Mouse (Mus musculus) embryo, embryonic 11.5 days (tissue): ENCODE measurements around the gene Pgs1.

Experiments used
- DNase-seq: peaks from one replicate; pipeline ENCODE4 v3.0.0-alpha.2; 2012; ENCODE audit warnings: low read depth, low spot score

Pgs1 gene

DNA sequence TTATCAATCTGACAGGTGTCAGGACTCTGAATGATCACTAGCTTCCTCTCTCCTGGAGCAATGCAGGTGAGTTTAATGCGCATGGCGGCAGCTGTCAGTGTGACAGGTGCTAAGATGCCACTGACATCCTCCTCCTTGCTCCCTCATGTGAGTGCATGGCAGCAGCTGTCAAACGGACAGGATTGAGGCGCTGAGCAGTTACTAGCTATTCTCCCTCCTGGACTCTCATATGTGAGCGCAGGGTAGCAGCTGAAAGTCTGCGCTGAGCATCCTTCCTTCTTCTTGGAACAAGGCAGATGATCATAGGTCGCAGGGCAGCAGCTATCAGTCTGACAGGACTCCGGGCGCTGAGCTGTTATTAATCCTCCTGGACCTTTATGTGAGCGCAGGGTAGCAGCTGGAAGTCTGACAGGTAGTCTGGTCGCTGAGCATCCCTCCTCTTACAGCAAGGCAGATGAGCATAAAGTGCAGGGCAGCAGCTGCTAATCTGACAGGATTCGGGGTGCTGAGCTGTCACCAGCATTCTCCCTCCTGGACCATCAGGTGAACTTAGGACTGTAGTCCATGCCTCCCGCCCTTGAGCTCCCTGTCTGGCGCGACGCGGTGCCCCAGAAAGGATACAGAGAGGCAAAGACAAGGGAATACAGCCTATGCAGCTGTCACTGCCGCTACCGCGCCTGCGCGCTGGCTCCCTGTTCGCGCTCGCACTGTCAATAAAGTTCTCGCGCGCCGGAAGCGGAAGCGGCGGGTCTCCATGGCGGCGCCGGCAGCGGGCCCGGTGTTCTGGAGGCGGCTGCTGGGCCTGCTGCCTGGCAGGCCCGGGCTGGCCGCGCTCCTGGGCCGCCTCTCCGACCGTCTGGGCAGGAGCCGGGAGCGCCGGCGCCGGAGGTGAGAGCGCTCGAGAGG lies at the start of gene Pgs1:
Pgs1 (plus strand) TSS at position 167 of the 906 bp plus-strand sequence.
- peak; percentile 85 for DNase-seq

DNA sequence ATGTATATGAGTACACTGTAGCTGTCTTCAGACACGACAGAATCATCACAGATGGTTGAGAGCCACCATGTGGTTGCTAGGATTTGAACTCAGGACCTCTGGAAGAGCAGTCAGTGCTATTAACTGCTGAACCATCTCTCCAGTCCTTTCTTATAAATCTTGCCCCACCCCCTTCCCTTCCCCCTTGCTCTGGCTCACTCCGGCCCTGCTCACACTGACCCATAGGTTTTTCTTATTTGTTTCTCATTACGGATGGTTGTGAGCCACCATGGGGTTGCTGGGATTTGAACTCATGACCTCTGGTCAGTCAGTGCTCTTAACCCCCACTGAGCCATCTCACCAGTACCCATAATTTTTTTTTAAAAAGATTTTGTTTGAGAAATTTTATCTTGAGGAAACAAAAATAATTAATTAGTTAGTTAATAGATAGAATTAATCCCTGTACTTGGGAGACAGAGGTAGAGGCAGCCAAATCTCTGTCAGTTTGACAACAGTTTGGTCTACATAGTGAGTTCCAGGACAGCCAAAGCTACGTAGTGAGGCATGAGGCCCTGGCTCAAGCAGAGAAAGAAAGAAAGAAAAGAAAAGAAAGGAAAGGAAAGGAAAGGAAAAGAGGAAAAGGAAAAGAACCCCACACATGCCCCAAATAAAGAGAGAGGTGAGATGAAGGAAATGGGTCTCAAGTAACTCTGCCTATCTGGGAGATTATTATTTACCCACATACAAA lies 46.9 kb upstream of the Pgs1 start:
- DNase-seq: no peak

DNA sequence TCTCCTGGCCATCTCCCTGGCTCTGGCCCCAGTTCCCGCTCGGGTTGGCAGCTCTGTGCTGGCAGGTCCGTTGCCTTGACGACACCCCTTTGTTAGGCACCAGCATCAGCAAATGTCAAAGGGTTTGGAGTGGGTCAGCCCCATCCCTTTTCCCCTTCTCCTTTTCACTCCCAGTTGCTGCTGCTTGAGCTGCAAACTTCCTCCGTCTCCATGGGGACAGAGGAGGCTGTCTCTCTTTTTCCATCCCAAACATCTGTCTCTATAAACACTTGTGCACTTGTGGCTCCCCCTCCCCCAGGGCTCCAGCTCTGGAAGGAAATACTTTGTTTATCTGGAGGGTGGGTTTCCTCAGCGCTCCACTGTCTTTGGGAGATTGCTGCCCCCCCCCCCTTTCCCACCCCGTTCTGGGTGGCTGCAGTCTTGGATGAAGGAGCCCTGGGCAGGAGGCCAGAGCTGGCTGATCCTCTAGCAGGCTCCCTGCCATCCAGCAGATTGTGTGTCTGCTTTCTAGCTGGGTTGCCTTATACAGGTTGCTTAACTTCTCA lies 46.3 kb upstream of the Pgs1 start:
- DNase-seq: peak; percentile 51

DNA sequence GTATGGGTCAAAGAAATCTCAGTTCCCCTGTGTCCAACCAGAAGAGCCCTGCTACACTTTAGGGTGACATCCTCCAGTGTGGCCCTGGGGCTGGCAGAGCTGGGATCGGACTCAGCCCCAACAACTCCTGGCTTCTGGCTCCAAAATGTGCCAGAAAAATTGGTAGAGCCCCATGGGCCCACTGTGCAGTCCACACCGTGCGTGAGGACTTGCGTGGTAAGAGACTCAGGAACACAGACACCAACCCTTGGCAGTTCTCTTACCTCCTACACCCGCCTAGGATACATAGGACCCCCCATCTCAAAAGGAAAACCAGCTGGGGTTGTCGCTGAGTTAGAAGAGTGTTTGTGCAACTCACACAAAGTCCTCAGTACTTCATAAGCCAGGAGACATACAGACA lies 45.2 kb upstream of the Pgs1 start:
- DNase-seq: no peak

DNA sequence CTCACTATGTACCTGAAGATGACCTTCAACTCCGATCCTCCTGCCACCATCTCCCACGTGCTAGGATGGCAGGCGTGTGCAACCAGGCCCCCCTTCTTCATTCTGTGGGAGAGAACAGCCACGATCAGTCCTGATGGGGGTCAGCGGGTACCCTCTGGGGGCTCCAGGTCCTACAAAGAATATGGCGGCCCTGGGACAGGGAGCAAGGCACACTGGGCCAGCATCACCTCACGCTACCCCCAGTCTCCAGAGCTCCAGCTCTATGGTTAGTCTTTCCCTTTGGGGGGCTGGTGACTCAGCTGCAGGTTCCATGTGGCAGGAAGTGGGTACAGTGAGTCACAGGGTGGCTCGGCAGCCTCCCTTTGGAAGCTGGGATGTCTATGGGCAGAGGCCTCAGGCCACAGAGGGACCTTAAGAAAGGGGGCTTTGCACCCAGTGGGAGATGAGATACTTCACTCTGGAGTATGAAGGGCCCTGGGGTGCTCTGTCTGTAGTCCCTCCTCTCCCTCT lies 44.7 kb upstream of the Pgs1 start:
- DNase-seq: no peak

DNA sequence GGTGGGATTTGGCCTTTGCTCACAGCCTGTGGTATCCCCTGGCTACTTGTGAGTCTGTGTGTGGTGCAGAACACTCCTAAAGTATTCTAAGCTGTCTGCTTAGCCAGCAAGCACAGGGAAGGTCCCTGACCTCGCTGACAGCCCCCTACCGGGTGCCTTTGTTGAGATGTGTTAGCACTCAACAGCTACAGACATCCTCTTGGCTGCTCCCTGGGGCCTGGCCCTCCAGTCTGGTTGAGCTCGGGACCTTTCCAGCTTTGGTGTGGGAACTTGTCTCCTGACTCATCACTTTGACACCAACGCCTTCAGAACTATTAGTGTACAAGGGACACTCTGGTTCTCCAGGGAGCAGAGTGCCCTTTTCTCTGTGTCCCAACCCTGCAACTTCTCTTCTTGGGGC lies 44.2 kb upstream of the Pgs1 start:
- no peak for DNase-seq

DNA sequence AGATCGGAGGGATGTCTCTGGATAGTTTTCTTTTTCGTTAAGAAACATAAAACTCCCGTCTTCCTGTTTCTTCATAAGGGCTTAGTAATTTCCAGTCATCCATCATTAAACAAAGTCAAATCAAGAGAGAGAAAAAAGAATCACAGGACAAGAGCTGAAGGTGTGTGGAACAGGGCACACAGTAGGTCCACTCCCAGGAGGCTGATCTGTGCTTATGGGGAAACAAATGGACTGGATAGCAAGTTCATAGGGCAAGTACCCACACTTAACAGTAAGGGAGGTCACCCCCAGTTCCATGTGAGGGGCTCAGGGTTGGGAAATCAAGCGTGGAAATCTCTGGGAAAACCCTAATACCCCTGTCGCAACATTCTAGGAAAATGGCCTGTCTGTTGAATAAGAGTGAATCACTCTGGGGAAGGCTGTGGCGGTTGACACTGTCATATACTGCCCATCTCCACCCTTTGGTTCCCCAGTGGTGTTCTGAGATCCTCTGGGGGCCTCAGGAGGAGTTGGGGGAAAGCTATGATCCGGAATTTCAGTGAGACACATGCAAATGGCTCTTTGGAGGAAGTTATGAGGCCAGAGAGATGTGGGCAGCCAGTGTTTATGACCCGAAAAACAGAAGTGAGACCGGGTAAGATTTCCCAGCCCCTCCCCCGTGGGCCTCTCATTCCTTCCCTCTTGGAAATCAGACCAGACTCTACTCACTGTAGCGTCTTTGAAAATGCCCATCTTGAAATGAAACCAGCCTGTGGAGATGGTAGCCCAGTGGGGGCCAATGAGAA lies 39.7 kb upstream of the Pgs1 start:
- no peak for DNase-seq

DNA sequence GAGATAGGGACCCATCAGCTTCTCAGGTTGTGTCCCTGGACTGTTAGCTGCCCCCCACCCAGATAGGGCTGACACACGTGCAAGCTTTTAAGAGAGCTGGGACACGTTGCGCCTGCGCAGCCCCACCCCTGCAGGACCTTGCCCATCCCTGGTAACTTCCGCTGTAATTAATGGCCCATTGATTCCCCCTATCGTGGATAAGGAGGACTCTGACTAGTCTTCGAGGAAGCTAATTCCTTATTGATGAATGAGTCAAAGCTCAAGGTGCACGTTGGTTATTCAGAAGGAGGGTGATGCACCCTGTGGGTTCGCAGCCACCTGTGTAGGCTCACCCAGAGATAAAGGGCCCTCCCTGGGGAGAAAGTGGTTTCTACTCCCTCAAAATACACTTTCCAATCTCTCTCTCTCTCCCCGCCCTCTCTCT lies 39.1 kb upstream of the Pgs1 start:
- no peak for DNase-seq

DNA sequence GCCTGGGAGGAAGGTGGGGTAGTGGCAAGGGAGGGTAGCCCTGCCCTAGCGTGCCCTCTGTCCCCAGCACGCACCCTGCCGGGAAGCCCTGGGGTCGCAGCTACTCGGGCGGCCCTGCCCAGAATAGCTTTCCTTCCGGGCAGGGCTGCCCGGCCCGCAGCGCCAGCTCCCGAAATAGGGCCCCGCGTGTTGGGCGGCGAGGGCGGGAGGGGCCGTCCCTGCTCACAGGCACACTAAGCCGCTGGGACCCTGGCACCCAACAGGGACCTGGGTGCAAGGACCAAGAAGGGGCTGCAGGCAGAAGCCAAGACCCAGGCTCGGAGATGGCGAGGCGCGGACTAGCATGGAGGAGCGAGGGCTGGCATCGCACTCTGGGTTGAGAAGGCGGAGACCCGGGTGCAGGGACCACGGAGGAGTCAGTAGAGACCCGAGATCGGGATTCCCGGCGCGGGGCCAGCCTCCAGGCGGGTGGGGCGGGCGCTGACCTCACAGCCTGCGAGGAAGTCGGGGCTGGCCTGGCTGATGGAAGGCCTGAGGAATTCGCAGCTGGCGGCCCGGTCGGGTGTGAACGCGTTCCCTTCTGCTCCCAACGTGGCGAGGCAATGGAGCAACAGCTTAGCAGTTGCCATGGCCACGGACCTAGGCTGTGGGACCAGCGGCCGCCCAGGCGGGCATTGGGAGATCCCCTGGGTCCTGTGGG lies 36.5 kb upstream of the Pgs1 start:
- no peak for DNase-seq

DNA sequence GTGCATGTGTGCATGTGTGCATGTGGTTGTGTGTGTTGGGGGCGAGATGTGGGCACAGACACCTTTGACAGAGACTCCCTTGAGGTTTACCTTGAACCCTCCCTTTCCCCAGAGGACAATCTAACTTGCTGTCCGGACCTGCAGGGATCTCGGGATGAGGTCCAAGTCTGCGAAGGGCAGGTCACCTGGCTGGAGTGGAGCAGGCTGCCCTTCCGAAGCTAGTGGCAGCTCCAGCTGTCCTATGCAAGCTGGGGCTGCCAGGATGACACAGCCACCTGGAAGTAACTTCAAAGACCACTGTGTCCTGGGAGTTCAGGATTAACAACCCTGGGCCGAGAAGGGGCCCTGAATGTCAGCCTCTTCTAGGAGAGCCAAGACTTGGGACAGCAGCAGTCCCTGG lies 34.7 kb upstream of the Pgs1 start:
- DNase-seq: no peak

DNA sequence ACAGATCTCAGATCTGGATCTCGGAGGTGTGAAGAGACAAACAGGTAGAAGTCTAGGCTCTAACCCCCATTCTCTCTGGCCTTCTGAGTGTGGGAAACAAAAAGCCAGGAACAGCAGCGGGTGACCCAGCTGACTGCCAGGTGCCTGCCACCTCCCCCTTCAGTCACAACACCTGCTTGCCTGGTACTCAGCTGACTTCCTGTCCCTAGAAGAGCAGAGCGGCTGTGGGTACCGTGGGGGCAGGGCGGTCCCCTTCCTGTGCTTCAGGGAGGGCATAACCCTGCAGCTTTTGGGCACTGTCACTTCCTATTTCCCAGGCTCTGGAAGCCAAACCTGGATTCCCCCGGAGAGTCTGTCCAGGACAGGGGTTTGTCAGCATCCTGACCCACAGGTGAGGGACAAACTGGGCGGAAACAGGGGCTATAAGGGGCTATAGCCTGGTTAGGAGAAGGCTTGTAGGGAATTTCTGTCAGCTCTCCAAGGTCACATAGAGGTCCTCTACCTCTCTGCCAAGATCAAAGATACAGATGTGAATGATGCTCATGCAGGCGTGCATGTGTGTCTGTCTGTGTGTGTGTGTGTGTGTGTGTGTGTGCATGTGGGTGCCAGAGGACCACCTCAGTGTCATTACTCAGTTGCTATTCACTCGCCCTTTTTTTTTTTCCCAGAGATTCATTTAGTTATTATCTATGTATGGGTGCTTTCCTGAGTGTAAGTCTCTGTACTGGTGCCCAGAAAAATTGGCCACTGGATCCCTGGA lies 33.7 kb upstream of the Pgs1 start:
- DNase-seq: no peak

DNA sequence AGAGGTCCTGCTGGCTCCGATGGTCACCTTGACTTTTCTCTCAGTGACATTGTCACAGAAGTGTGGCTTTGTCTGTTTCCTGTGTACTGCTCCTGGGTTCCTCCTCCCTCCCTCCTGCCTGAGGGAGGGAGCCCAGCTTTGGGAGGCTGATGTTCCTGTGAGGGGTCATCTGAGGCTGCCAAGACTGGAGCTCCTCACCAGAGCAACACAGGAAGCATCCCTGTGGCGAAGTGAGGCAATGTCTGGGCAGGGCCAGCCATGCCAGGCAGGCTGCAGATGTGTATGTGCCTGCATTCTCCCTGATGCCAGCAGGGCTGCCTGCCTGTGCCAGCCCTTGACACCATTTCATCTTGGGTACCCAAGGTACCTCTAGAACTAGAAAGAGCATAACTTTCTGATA lies 32.0 kb upstream of the Pgs1 start:
- no peak for DNase-seq

DNA sequence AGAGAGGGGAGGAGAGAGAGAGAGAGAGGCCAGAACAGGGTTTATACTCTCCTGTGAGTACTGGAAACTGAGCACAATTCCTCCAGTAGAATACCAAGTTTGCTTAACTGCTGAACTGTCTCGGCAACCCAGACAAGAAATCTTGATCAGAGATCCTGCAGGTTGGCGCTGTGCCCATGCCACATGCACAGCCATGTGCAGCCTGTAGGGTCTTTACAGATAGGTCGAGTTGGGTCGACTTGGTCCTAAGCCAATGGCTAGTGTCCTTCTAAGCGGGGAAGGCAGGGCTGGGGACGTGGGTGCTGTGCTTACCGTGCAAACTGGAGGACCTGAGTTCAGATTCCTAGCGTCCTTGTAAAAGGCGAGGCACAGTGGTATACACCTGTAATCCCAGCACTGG lies 31.3 kb upstream of the Pgs1 start:
- DNase-seq: no peak

DNA sequence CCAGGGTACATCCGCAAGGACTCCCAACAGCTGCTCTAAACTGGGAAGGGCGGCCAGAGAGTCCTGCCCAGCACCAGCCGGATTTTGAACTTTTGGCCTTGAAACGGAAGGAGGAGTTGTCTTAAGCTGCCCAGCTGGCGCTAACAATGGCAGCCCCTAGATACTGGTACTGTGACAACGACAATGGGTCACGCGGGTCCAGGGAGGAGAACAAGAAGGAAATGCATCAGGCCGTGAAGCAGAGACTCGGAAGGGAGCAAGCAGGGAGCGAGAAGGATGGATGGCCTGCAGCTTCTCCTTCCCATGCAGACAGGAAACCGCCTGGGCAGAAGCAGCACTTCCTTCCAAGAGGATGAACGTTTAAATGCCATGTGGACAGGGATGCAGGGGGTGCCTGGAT lies 30.5 kb upstream of the Pgs1 start:
- no peak for DNase-seq

DNA sequence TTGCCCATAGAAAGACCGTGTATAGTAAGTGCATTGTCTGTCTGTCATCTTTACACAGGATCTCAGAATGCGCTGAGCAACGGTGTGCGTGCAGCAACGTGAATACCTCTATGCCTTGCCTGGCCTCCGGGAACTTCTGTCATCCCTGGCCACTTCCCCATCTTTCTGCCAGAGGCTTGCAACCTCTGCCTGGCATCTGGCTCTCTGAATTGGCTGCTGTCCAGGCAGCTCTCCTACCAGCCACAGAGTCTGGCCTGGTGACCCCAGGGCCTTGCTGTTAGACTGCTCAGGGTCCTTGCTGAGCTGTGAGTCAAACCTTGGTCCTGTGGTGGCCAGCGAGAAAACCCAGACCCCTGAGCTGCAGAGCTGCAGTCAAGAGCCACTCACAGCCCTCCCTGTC lies 27.9 kb upstream of the Pgs1 start:
- no peak for DNase-seq

DNA sequence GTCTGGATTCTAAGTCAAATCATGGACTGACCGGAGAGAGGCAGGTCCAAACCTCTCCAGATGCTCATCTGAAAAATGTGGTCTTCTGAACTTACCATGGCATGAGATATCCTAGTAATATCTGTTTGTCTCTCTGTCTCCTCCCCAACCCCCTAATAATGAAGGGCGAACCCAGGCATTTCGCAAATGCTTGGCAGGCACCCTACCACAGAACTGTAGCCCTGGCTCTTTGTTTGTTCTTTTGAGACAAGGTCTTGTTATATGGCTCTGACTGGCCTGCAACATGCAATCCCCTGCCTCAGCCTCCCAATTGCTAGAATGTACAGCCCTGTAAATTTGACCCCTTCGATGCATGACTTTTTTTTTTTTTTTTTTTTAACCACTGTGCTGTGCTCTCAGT lies 26.9 kb upstream of the Pgs1 start:
- DNase-seq: no peak

DNA sequence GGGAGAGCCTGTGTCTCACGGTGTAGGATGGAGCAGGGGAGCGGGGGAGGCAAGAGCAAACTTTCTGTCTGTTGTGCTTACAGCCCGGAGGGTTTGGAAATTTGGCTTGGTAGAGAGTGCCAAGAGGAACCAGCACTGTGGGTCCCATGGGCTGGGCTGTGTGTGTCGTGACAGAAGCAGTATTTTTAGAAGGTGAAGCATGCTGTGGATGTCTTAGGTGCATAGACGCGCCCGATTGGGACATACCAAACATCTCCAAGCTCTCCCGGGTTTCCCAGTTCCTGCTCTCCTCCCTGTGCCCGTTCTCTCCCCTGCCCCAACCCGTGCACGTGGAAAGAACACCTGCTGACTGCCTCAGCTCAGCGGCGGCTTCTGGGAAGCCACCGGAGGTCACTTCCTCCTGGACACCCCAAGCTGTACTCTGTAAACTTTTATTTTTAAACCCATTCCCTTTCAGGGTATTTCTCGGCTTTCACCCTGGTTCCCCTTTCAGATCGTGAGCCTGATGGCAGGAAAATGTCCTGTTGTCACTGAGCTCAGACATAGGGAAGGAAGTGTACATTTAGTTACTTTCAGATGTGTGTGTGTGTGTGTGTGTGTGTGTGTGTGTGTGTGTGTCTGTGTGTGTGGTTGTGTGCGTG lies 26.2 kb upstream of the Pgs1 start:
- no peak for DNase-seq

DNA sequence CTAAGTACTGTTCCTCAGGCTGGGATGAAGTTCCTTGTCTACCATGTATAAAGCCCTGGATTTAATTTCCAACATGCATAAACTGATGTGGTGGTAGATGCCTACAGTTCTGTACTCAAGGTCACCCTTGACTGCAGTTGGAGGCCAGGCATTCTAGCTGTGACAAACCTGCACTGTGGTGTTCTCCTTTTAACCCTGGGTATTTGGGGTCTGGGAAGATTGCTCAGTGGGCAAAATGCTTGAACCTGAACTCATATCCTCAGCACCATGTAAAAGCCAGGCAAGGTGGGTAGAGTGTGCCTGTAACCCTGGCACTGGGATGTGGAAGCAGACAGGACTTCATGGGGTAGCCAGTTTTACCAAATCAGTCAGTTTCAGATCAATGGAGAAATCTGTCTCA lies 25.5 kb upstream of the Pgs1 start:
- DNase-seq: no peak

DNA sequence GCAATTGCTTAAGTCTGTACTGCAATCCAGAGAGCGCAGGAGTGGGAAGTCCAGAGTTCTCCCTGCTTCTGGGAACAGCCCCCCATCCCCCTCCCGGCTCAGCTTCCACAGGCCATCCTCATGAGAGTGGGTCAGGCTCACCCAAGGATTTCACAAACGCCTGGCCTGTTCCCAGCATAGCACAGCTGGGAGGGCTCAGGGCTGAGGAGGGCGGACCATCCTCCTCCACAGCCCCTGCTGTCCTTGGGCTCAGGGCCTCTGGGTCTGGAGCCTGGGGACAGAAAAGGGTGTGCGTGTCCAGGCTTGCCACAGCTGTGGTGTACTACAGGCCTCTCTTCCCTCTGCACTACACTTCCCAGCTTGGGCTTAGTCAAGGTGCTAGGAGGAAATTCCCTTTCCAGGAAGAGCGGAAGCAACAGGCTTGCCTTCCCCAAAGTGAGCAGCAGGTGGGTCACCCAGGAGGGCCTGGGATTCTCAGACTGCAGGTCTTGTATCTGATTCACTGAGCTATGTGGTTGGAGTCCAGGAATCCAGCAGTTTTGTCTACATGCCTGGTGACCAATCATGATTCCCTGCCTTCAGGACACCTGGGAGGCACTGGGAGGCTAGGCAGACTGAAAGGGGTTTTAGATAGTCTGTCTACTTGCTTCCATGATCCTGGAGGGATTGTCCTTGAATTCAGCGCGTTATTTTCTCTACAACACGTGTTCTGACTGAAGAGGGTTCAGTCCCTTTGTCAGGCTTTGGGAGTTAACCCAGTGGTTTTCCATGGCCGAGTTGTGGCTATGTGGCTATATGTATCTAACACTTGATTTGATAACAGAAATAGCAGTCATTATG lies 23.6 kb upstream of the Pgs1 start:
- DNase-seq: no peak
